Mouse (Mus musculus) G1E (cell line): ENCODE measurements around the gene Jhy. TPM values are rescaled to one million over a fixed set of nuclear protein-coding genes. Genes with fewer than 3 reads are reported as not detected.
A peak's percentile ranks its signal among the peaks of the same experiment; 100 is the strongest.

Source experiments
- ATAC-seq: 2 replicates; pipeline ENCODE4 v1.8.0; 2016; ENCODE audit warnings: mild to moderate bottlenecking; ENCODE audit not compliant: insufficient number of reproducible peaks, poor library complexity, low FRiP score, severe bottlenecking; ENCODE audit errors: extremely low read depth
- DNase-seq: peaks from one replicate; pipeline ENCODE4 v3.0.0; 2012; ENCODE audit warnings: low spot score
- H3K27me3 ChIP-seq: 2 replicates; pipeline ENCODE4 v1.6.1; 2012; ENCODE audit warnings: mild to moderate bottlenecking, low read length, inconsistent platforms; ENCODE audit not compliant: insufficient read depth
- H3K36me3 ChIP-seq: replicated peaks from 2 replicates; pipeline ENCODE3; 2012; ENCODE audit warnings: mild to moderate bottlenecking, inconsistent platforms
- H3K4me1 ChIP-seq: 2 replicates; pipeline ENCODE4 v1.6.1; 2012; ENCODE audit warnings: low read depth, low read length, inconsistent platforms, mixed read lengths; ENCODE audit not compliant: insufficient read depth
- H3K4me3 ChIP-seq: 2 replicates; pipeline ENCODE4 v1.5.1; 2012; ENCODE audit warnings: low read depth, mild to moderate bottlenecking, inconsistent platforms, low read length, moderate library complexity, mixed read lengths
- H3K9me3 ChIP-seq: replicated peaks from 2 replicates; pipeline ENCODE4 v1.6.1; 2012; ENCODE audit warnings: inconsistent platforms
- CTCF ChIP-seq: IDR thresholded peaks from 2 replicates; pipeline ENCODE4 v1.5.1; 2012; ENCODE audit warnings: low read depth, low read length, inconsistent platforms, mixed read lengths
- GATA1 ChIP-seq: IDR thresholded peaks from 2 replicates; pipeline ENCODE4 v1.6.1; 2012; ENCODE audit warnings: borderline replicate concordance, low read length, inconsistent platforms, mixed read lengths
- GATA2 ChIP-seq: IDR thresholded peaks from 2 replicates; pipeline ENCODE4 v1.6.1; 2012; ENCODE audit warnings: low read depth, low read length, inconsistent platforms, borderline replicate concordance
- POLR2AphosphoS5 ChIP-seq: IDR thresholded peaks from 2 replicates; pipeline ENCODE4 v1.6.1; 2012; ENCODE audit warnings: low read depth, low read length, inconsistent platforms; ENCODE audit not compliant: insufficient replicate concordance
- TAL1 ChIP-seq: conservative IDR thresholded peaks from 2 replicates; pipeline ENCODE4 v1.6.1; 2012; ENCODE audit warnings: low read depth, low read length, inconsistent platforms, mixed read lengths
- polyA plus RNA-seq: library from polyadenylated mRNA; stranded (reverse); fragments of >175 nt; gene quantifications from 2 replicates; pipeline ENCODE4 v1.2.3, GENCODE M21; 2012
- total RNA-seq, 2 experiments: library from RNA; stranded (forward) in 1 of 2; stranded (reverse) in 1 of 2; fragments of 200-1000 nt in 1 of 2; fragments of >200 nt in 1 of 2; fragmentation: Nextera tagmentation in 1 of 2; gene quantifications; 2 replicates each; pipeline ENCODE4 v1.2.3; 2014 to 2017

Jhy gene
- total and polyA plus RNA-seq, 3 experiments, result 0.44 TPM; not detected in 2

DNA sequence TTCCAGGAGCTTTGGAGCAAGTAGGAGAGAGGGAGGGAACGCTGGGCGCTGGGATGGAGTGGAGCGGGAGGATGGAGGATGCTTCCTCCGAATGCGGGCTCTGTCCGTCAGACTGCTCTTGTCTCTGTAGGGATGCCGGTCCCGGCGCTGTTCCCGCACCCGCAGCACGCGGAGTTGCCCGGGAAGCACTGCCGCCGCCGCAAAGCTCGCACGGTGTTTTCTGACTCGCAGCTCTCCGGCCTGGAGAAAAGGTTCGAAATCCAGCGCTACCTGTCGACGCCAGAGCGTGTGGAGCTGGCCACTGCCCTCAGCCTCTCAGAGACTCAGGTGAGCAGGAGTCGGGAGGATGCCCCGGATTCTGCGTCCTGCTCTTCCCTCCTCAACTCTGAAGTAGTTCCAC, 87.8 kb downstream of the Jhy start:
- ATAC-seq (no peak), DNase-seq (no peak)
- Histone ChIP-seq H3K9me3 (no peaks in the 10 kb centered on the region), H3K4me1 (no peaks in the 10 kb centered on the region), H3K27me3 (peaks cover 3% of the 10 kb centered on the region; the same call in 1 of the 2 replicates), H3K36me3 (no peaks in the 10 kb centered on the region), H3K4me3 (no peak overlapping the region)
- no peak for TF ChIP-seq CTCF
- no peak for TF ChIP-seq TAL1
- no peak for TF ChIP-seq GATA1
- no peak for TF ChIP-seq GATA2
- no peak for TF ChIP-seq POLR2AphosphoS5

DNA sequence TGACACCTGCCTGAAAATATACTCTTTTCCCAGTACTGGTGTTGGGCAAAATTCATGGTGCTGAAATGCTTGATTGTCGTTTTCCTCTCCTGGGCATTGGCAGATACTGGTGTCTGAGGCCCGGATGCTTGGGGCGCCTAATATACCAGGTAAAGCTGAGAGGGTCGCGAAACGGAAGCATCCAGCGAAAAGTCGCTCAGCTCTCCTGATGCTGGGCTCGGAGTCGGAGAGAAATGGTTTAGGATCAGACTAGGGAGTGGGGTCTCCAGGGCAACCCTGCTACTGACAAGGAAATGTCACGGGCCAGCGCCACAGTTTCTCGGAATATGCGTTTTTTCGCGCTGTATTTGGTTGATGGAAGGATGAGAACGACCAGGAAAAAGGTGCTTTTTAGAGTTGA, 88.5 kb downstream of the Jhy start:
- TF ChIP-seq CTCF, result no peak
- TF ChIP-seq GATA1, result no peak
- no peak for TF ChIP-seq POLR2AphosphoS5
- TF ChIP-seq GATA2, result no peak
- TF ChIP-seq TAL1, result no peak
- no peaks in the 10 kb centered on the region for H3K9me3 ChIP-seq
- peaks cover 3% of the 10 kb centered on the region; the same call in 1 of the 2 replicates for H3K27me3 ChIP-seq
- H3K4me3 ChIP-seq, result no peak overlapping the region
- ATAC-seq (no peak), DNase-seq (no peak)
- H3K36me3 ChIP-seq, result no peaks in the 10 kb centered on the region
- no peaks in the 10 kb centered on the region for H3K4me1 ChIP-seq

DNA sequence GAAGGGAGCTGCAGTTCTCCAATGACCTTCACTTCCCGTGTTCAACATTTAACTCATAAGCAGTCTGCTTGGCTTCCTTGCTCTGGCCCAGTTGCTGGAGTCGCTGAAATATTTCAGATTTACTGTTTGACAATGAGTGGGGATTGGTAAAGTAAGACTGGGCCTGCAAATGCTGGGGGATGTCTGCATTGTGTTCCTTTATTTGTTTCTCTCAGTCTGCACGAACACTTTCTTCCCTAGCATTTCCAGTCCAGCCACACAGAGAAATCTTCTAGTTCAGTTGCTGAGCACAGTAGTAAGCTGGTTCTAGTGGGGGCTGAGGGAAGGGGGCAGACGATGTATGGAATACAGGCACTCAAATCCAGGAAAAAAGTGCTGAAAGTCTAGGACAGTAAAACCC, 89.0 kb downstream of the Jhy start:
- H3K4me3 ChIP-seq, result no peak overlapping the region
- TF ChIP-seq GATA1 (no peak), GATA2 (no peak), TAL1 (no peak), CTCF (no peak), POLR2AphosphoS5 (no peak)
- H3K36me3 ChIP-seq, result no peaks in the 10 kb centered on the region
- DNase-seq (no peak), ATAC-seq (no peak)
- no peaks in the 10 kb centered on the region for H3K9me3 ChIP-seq
- no peaks in the 10 kb centered on the region for H3K4me1 ChIP-seq
- peaks cover 3% of the 10 kb centered on the region; the same call in 1 of the 2 replicates for H3K27me3 ChIP-seq

DNA sequence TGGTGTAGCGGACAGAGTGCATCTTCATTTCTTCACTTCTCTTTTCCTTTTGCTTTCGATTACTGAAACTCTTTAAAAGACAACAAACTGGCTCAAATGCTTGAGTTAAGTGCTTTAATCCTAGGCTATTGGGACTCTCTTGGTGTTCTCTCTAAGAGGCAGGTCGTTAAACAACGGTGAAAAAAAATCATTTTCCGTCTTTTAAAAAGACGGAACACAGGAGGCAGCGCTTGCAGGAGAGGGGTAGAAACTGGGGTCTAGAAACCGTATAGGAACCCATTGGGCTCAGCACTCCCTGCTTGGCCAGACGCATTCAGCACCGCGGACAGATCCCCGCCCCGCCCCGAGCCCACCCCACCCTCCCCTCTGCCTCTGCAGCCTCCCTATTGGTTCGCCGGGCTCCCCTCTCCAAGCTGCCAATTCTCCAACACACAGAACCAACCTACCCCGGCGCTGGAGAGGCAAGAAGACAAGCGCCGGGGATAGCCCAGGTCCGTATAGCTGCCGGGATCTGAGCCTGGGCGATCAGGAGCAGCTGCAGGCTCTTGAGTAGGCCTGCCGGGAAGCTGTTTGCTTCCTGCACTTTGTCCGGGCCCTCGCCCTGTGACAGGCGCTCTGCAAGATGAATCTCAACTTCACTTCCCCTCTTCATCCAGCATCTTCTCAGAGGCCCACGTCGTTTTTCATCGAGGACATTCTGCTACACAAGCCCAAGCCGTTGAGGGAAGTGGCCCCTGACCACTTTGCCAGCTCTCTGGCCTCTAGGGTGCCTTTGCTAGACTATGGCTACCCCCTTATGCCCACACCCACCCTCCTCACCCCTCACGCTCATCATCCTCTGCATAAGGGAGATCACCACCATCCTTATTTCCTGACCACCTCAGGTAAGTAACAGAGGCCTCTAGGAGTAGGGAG, 90.1 kb downstream of the Jhy start, which contains the start of gene Bsx:
Gene Bsx, plus strand, starts transcription at position 572 of the 915 bp plus-strand sequence.
- ATAC-seq (no peak), DNase-seq (peak; percentile 25)
- Histone ChIP-seq H3K4me3 (no peak within 1 kb of the TSS), H3K27me3 (peaks cover 3% of the 10 kb centered on the region; the same call in 1 of the 2 replicates), H3K4me1 (no peaks in the 10 kb centered on the region), H3K36me3 (no peaks in the 10 kb centered on the region), H3K9me3 (no peaks in the 10 kb centered on the region)
- TF ChIP-seq TAL1, result no peak
- TF ChIP-seq CTCF, result no peak
- no peak for TF ChIP-seq GATA1
- no peak for TF ChIP-seq GATA2
- TF ChIP-seq POLR2AphosphoS5, result no peak

DNA sequence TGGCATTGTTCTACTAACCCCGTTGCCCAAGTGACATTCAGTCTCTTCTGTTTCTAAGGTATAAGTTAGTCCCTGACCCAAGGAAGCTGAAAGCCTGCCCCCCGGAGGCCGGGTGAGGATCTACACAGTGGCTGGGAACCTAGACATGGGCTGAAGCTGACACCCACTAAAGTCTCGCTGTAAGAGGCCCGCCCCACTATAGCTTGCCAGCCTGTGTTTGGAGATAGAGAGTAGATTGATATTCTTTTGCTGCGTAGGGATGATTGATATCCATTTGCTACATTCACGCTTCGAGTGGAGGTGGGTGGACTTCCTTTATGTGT, 91.8 kb downstream of the Jhy start:
- DNase-seq, result no peak
- Histone ChIP-seq H3K4me3 (no peak overlapping the region), H3K36me3 (no peaks in the 10 kb centered on the region), H3K4me1 (no peaks in the 10 kb centered on the region), H3K9me3 (no peaks in the 10 kb centered on the region), H3K27me3 (peaks cover 3% of the 10 kb centered on the region; the same call in 1 of the 2 replicates)
- no peak for ATAC-seq
- no peak for TF ChIP-seq CTCF
- no peak for TF ChIP-seq POLR2AphosphoS5
- no peak for TF ChIP-seq TAL1
- no peak for TF ChIP-seq GATA1
- TF ChIP-seq GATA2, result no peak

DNA sequence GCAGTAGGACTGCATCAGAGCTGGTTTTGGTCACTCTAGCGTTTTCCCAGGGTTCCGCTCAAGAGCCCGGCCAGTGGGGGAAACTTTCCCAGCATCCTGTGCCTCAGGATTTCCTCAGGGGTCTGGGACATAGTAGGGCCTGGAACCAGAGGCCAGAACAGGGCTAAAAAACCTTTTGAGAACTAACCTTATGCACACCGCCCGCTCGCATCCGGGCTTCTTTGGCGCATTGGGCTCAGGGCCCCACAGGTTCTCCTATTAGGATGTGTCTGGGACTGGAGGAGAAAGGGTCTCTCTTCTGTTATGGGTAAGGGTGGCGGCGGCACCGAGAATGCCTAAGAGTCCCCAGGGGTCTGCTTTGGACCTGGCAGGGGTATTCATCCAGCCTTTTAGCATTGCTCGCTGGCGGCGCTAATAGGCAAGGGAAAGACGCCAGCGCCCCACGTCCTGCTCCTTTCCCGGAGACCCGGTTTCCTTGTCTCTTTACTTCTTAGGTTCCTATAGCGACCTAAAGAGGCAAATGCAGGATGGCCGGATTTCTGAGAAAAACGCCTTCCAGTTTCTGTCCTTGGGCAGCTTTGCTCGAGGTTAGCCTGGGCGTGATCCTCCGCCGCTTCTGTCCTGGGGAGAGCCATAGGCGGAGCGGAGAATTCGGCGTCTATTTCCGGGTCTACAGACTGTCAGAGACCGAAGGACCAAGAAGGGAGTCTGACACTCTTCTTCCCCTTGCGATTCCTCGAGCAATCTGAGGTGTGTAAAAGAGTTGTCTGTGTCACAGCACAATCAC, 92.4 kb downstream of the Jhy start:
- Histone ChIP-seq H3K4me3 (no peak overlapping the region), H3K36me3 (no peaks in the 10 kb centered on the region), H3K9me3 (no peaks in the 10 kb centered on the region), H3K27me3 (peaks cover 3% of the 10 kb centered on the region; the same call in 1 of the 2 replicates), H3K4me1 (no peaks in the 10 kb centered on the region)
- no peak for ATAC-seq
- TF ChIP-seq CTCF (no peak), POLR2AphosphoS5 (no peak), GATA1 (no peak), TAL1 (no peak), GATA2 (no peak)
- no peak for DNase-seq
